Mouse (Mus musculus) embryonic facial prominence, embryonic 15.5 days (tissue): ENCODE results near the gene BC067074. TPM values are rescaled to one million over a fixed set of nuclear protein-coding genes. Genes with fewer than 3 reads are reported as not detected.

Source experiments
- ATAC-seq: fragments of 200-750 bp; cut with Nextera tagmentation; 2 replicates; pipeline ENCODE4 v1.8.0; 2017; ENCODE audit warnings: low read depth, moderate TSS enrichment; ENCODE audit not compliant: insufficient number of reproducible peaks, low FRiP score, low TSS enrichment
- H3K27ac ChIP-seq: fragments of 300-500 bp; sonication (generic); replicated peaks from 2 replicates; pipeline ENCODE4 v1.5.1; 2015; ENCODE audit warnings: mild to moderate bottlenecking, inconsistent platforms
- H3K27me3 ChIP-seq: fragments of 300-500 bp; sonication (generic); 2 replicates; pipeline ENCODE4 v1.6.1; 2015; ENCODE audit warnings: inconsistent platforms
- H3K36me3 ChIP-seq: fragments of 300-500 bp; sonication (generic); 2 replicates; pipeline ENCODE4 v1.6.1; 2015; ENCODE audit warnings: mild to moderate bottlenecking, inconsistent platforms
- H3K4me1 ChIP-seq: fragments of 300-500 bp; sonication (generic); 2 replicates; pipeline ENCODE4 v1.6.1; 2015; ENCODE audit warnings: inconsistent platforms
- H3K4me2 ChIP-seq: fragments of 300-500 bp; sonication (generic); replicated peaks from 2 replicates; pipeline ENCODE4 v1.6.1; 2015; ENCODE audit warnings: mild to moderate bottlenecking, inconsistent platforms
- H3K4me3 ChIP-seq: fragments of 300-500 bp; sonication (generic); replicated peaks from 2 replicates; pipeline ENCODE4 v1.5.1; 2015; ENCODE audit warnings: mild to moderate bottlenecking, inconsistent platforms
- H3K9ac ChIP-seq: fragments of 300-500 bp; sonication (generic); 2 replicates; pipeline ENCODE4 v1.6.1; 2015; ENCODE audit warnings: inconsistent platforms
- H3K9me3 ChIP-seq: fragments of 300-500 bp; sonication (generic); replicated peaks from 2 replicates; pipeline ENCODE4 v1.6.1; 2016; ENCODE audit warnings: inconsistent platforms
- WGBS: fragments of 180-500 bp; shearing (Covaris S2); methylation state at CpG from one replicate; pipeline ENCODE4 v1.1.7; 2015; 5-methylcytosine and 5-hydroxymethylcytosine counted together
- polyA plus RNA-seq: library from polyadenylated mRNA; unstranded; fragments of >200 nt; fragmentation: Nextera tagmentation; extraction: Ambion mirVana; gene quantifications from 2 replicates; pipeline ENCODE4 v1.2.1, GENCODE M21; 2015

Gene BC067074
- polyA plus RNA-seq, 1 experiment from 2014 or later: 6.4 TPM

GRCm38 (mm10) chr13:113325678-113326077, 32.7 kb downstream of the BC067074 start:
- H3K4me3 ChIP-seq: no peak overlapping the region
- no peak overlapping the region for H3K27ac ChIP-seq
- H3K9ac ChIP-seq: no peak overlapping the region
- no peak overlapping the region for H3K4me2 ChIP-seq
- no peaks in the 10 kb centered on the region for H3K27me3 ChIP-seq
- H3K4me1 ChIP-seq: no peaks in the 10 kb centered on the region
- WGBS: 66% methylated on average over 3 of the region's 3 CpGs
- no peak for ATAC-seq
- peaks cover 16% of the 10 kb centered on the region; the same call in 1 of the 2 replicates for H3K36me3 ChIP-seq
- H3K9me3 ChIP-seq: no peaks in the 10 kb centered on the region

GRCm38 (mm10) chr13:113332256-113332655, 39.3 kb downstream of the BC067074 start:
- H3K9me3 ChIP-seq: no peaks in the 10 kb centered on the region
- H3K27ac ChIP-seq: peak overlapping the region; percentile 24; the same call in 1 of the 2 replicates
- H3K9ac ChIP-seq: no peak overlapping the region
- peaks cover 10% of the 10 kb centered on the region; the same call in 1 of the 2 replicates for H3K36me3 ChIP-seq
- 34% methylated on average over 7 of the region's 7 CpGs for WGBS
- no peak for ATAC-seq
- H3K4me3 ChIP-seq: no peak overlapping the region
- H3K27me3 ChIP-seq: no peaks in the 10 kb centered on the region
- peaks cover 8% of the 10 kb centered on the region for H3K4me1 ChIP-seq
- H3K4me2 ChIP-seq: no peak overlapping the region

- WGBS: 85% methylated on average over 6 of the region's 6 CpGs
- H3K4me3 ChIP-seq: no peak overlapping the region
- H3K4me1 ChIP-seq: peaks cover 13% of the 10 kb centered on the region
- no peak overlapping the region for H3K27ac ChIP-seq
- no peaks in the 10 kb centered on the region for H3K27me3 ChIP-seq
- no peaks in the 10 kb centered on the region for H3K9me3 ChIP-seq
- no peak overlapping the region for H3K4me2 ChIP-seq
- peaks cover 10% of the 10 kb centered on the region; the same call in 1 of the 2 replicates for H3K36me3 ChIP-seq
- no peak overlapping the region for H3K9ac ChIP-seq
- no peak for ATAC-seq
Measured at GRCm38 (mm10) chr13:113333374-113333773, 40.4 kb downstream of the BC067074 start.

- no peak overlapping the region for H3K9ac ChIP-seq
- no peak overlapping the region for H3K4me3 ChIP-seq
- H3K4me2 ChIP-seq: no peak overlapping the region
- no peak overlapping the region for H3K27ac ChIP-seq
- H3K4me1 ChIP-seq: peaks cover 13% of the 10 kb centered on the region
- H3K27me3 ChIP-seq: no peaks in the 10 kb centered on the region
- 84% methylated on average over 5 of the region's 5 CpGs for WGBS
- H3K9me3 ChIP-seq: no peaks in the 10 kb centered on the region
- ATAC-seq: no peak
- H3K36me3 ChIP-seq: peaks cover 10% of the 10 kb centered on the region; the same call in 1 of the 2 replicates
Measured at GRCm38 (mm10) chr13:113333931-113334330, 41.0 kb downstream of the BC067074 start.

- Histone ChIP-seq H3K4me2 (no peak overlapping the region), H3K9ac (no peak overlapping the region), H3K27me3 (no peaks in the 10 kb centered on the region), H3K4me3 (no peak overlapping the region), H3K27ac (no peak overlapping the region), H3K36me3 (peaks cover 10% of the 10 kb centered on the region; the same call in 1 of the 2 replicates), H3K9me3 (no peaks in the 10 kb centered on the region), H3K4me1 (peaks cover 13% of the 10 kb centered on the region)
- ATAC-seq: no peak
- WGBS: 73% methylated on average over 4 of the region's 4 CpGs
Measured at GRCm38 (mm10) chr13:113334773-113335172, 41.8 kb downstream of the BC067074 start.

GRCm38 (mm10) chr13:113337223-113337858, 44.4 kb downstream of the BC067074 start:
- no peak overlapping the region for H3K27ac ChIP-seq
- WGBS: 56% methylated on average over 6 of the region's 6 CpGs
- H3K27me3 ChIP-seq: no peaks in the 10 kb centered on the region
- no peak overlapping the region for H3K4me3 ChIP-seq
- H3K9ac ChIP-seq: no peak overlapping the region
- H3K4me2 ChIP-seq: no peak overlapping the region
- ATAC-seq: no peak; the same call in 1 of the 2 replicates
- H3K9me3 ChIP-seq: no peaks in the 10 kb centered on the region
- no peaks in the 10 kb centered on the region for H3K36me3 ChIP-seq
- peaks cover 10% of the 10 kb centered on the region for H3K4me1 ChIP-seq

- 63% methylated on average over 2 of the region's 2 CpGs for WGBS
- no peaks in the 10 kb centered on the region for H3K36me3 ChIP-seq
- H3K4me3 ChIP-seq: no peak overlapping the region
- H3K4me1 ChIP-seq: 0 out of 2 replicates have a peak, but pooled peaks cover 9% of the 10 kb centered on the region
- H3K27me3 ChIP-seq: no peaks in the 10 kb centered on the region
- no peak overlapping the region for H3K27ac ChIP-seq
- no peak for ATAC-seq
- no peaks in the 10 kb centered on the region for H3K9me3 ChIP-seq
- no peak overlapping the region for H3K4me2 ChIP-seq
- no peak overlapping the region for H3K9ac ChIP-seq
Measured at GRCm38 (mm10) chr13:113340644-113341043, 47.7 kb downstream of the BC067074 start.

- Histone ChIP-seq H3K27me3 (no peaks in the 10 kb centered on the region), H3K9ac (no peak overlapping the region)
Measured at GRCm38 (mm10) chr13:113341161-113341560, 48.2 kb downstream of the BC067074 start.

GRCm38 (mm10) chr13:113342355-113342919, 49.5 kb downstream of the BC067074 start:
- Histone ChIP-seq H3K9ac (no peak overlapping the region), H3K27me3 (no peaks in the 10 kb centered on the region), H3K4me1 (peaks cover 14% of the 10 kb centered on the region), H3K9me3 (no peaks in the 10 kb centered on the region), H3K4me2 (no peak overlapping the region), H3K36me3 (no peaks in the 10 kb centered on the region), H3K4me3 (no peak overlapping the region), H3K27ac (no peak overlapping the region)
- ATAC-seq: no peak
- 70% methylated on average over 10 of the region's 10 CpGs for WGBS

More at GRCm38 (mm10) chr13:113341161-113341560, 48.2 kb downstream of the BC067074 start:
- Histone ChIP-seq H3K4me1 (peaks cover 10% of the 10 kb centered on the region; the same call in 1 of the 2 replicates), H3K27ac (no peak overlapping the region), H3K36me3 (no peaks in the 10 kb centered on the region), H3K4me3 (no peak overlapping the region), H3K9me3 (no peaks in the 10 kb centered on the region), H3K4me2 (no peak overlapping the region)
- no peak for ATAC-seq

GRCm38 (mm10) chr13:113350743-113351430, 57.9 kb downstream of the BC067074 start:
- Histone ChIP-seq H3K4me2 (0 out of 2 replicates have a peak overlapping the region, but pooled peaks have one; percentile 13), H3K4me3 (no peak overlapping the region), H3K27me3 (no peaks in the 10 kb centered on the region), H3K9me3 (no peaks in the 10 kb centered on the region), H3K4me1 (peaks cover 23% of the 10 kb centered on the region), H3K27ac (peak overlapping the region; percentile 83), H3K9ac (no peak overlapping the region), H3K36me3 (no peaks in the 10 kb centered on the region)
- ATAC-seq: peak; percentile 47; the same call in 1 of the 2 replicates
- WGBS: 28% methylated on average over 11 of the region's 11 CpGs

- no peak overlapping the region for H3K9ac ChIP-seq
- no peak overlapping the region for H3K4me2 ChIP-seq
- no peaks in the 10 kb centered on the region for H3K27me3 ChIP-seq
- H3K9me3 ChIP-seq: no peaks in the 10 kb centered on the region
- 75% methylated on average over 3 of the region's 3 CpGs for WGBS
- no peak for ATAC-seq
- no peak overlapping the region for H3K27ac ChIP-seq
- H3K4me1 ChIP-seq: peaks cover 13% of the 10 kb centered on the region
- H3K4me3 ChIP-seq: no peak overlapping the region
- no peaks in the 10 kb centered on the region for H3K36me3 ChIP-seq
Measured at GRCm38 (mm10) chr13:113353546-113353945, 60.6 kb downstream of the BC067074 start.
